Mouse (Mus musculus): ENCODE measurements around the gene Rgs3.

GRCm38 (mm10) chr4:62727541-62728303 lies 168.1 kb downstream of the Rgs3 start:
- TF ChIP-seq CTCF (IDR thresholded peaks at IDR 0.05; ENCODE audit: low read depth, low read length) (peak; percentile 56), POLR2A (IDR thresholded peaks at IDR 0.05; ENCODE audit: extremely low read depth, insufficient read depth, low read length) (no peak)
